Mouse (Mus musculus): ENCODE results near the gene Cbx6.

- no peak for TF ChIP-seq CTCF (IDR thresholded peaks at IDR 0.05; ENCODE audit: insufficient read depth, low read depth, low read length)
- no peak for TF ChIP-seq POLR2A (IDR thresholded peaks at IDR 0.05; ENCODE audit: insufficient read depth, low read depth, low read length)
Observed at GRCm38 (mm10) chr15:79800701-79801100, 33.8 kb downstream of the Cbx6 start.
